Mouse (Mus musculus) heart, embryonic 11.5 days (tissue): ENCODE measurements around the gene Stpg3. TPM values are rescaled to one million over a fixed set of nuclear protein-coding genes. Genes with fewer than 3 reads are reported as not detected.
A peak's percentile ranks its signal among the peaks of the same experiment; 100 is the strongest.

Experiments
- ATAC-seq: fragments of 200-750 bp; cut with Nextera tagmentation; replicated peaks from 2 replicates; pipeline ENCODE4 v1.8.0; 2017; ENCODE audit warnings: moderate library complexity; ENCODE audit not compliant: insufficient number of reproducible peaks, low FRiP score, low TSS enrichment
- H3K27ac ChIP-seq: fragments of 300-500 bp; sonication (generic); 2 replicates; pipeline ENCODE4 v1.5.1; 2014; ENCODE audit warnings: mild to moderate bottlenecking, low read depth, low read length
- H3K27me3 ChIP-seq: fragments of 300-500 bp; sonication (generic); 2 replicates; pipeline ENCODE4 v1.6.1; 2014; ENCODE audit warnings: mild to moderate bottlenecking, low read length, mixed read lengths; ENCODE audit not compliant: control insufficient read depth, insufficient read depth
- H3K36me3 ChIP-seq: fragments of 300-500 bp; sonication (generic); 2 replicates; pipeline ENCODE4 v1.6.1; 2014; ENCODE audit warnings: mild to moderate bottlenecking, low read length, moderate library complexity, mixed read lengths; ENCODE audit not compliant: control insufficient read depth, insufficient read depth
- H3K4me1 ChIP-seq: fragments of 300-500 bp; sonication (generic); 2 replicates; pipeline ENCODE4 v1.6.1; 2014; ENCODE audit warnings: low read length; ENCODE audit not compliant: control insufficient read depth, insufficient read depth
- H3K4me2 ChIP-seq: fragments of 300-500 bp; sonication (generic); 2 replicates; pipeline ENCODE4 v1.6.1; 2014; ENCODE audit warnings: mild to moderate bottlenecking, moderate library complexity
- H3K4me3 ChIP-seq: fragments of 300-500 bp; sonication (generic); 2 replicates; pipeline ENCODE4 v1.5.1; 2014; ENCODE audit warnings: low read depth, low read length
- H3K9ac ChIP-seq: fragments of 300-500 bp; sonication (generic); 2 replicates; pipeline ENCODE4 v1.6.1; 2014; ENCODE audit warnings: mild to moderate bottlenecking, low read depth, low read length, moderate library complexity
- H3K9me3 ChIP-seq: fragments of 300-500 bp; sonication (generic); replicated peaks from 2 replicates; pipeline ENCODE4 v1.6.1; 2016; ENCODE audit warnings: low read length; ENCODE audit not compliant: control insufficient read depth
- WGBS: fragments of 180-500 bp; shearing (Covaris S2); extraction: QIAGEN DNeasy Blood & Tissue Kit; methylation state at CpG from one replicate; pipeline ENCODE4 v1.1.7; 2014; ENCODE audit not compliant: insufficient replicate concordance; 5-methylcytosine and 5-hydroxymethylcytosine counted together
- polyA plus RNA-seq: library from polyadenylated mRNA; unstranded; fragments of >200 nt; fragmentation: Nextera tagmentation; extraction: Ambion mirVana; gene quantifications from 2 replicates; pipeline ENCODE4 v1.2.1, GENCODE M21; 2014

Gene Stpg3
- polyA plus RNA-seq, 1 experiment from 2014 or later, result not detected

- Histone ChIP-seq H3K4me1 (peaks cover 11% of the 10 kb centered on the region), H3K4me2 (no peak overlapping the region), H3K27ac (no peak overlapping the region), H3K36me3 (peaks cover 28% of the 10 kb centered on the region), H3K27me3 (0 out of 2 replicates have a peak, but pooled peaks cover under 1% of the 10 kb centered on the region), H3K4me3 (no peak overlapping the region), H3K9me3 (no peaks in the 10 kb centered on the region), H3K9ac (no peak overlapping the region)
- WGBS, result 74% methylated on average over 1 of the region's 1 CpGs
- ATAC-seq, result no peak
Measured at GRCm38 (mm10) chr2:25207593-25207992, 6.8 kb downstream of the Stpg3 start.

GRCm38 (mm10) chr2:25203631-25204214 lies 10.7 kb downstream of the Stpg3 start:
- no peak for ATAC-seq
- no peak overlapping the region for H3K4me2 ChIP-seq
- H3K9ac ChIP-seq, result no peak overlapping the region
- no peaks in the 10 kb centered on the region for H3K9me3 ChIP-seq
- 66% methylated on average over 4 of the region's 4 CpGs for WGBS
- no peak overlapping the region for H3K4me3 ChIP-seq
- H3K27ac ChIP-seq, result no peak overlapping the region
- no peaks in the 10 kb centered on the region for H3K27me3 ChIP-seq
- no peaks in the 10 kb centered on the region for H3K4me1 ChIP-seq
- peaks cover 48% of the 10 kb centered on the region for H3K36me3 ChIP-seq

- Histone ChIP-seq H3K4me2 (no peak overlapping the region), H3K9ac (no peak overlapping the region), H3K4me3 (no peak overlapping the region), H3K27ac (no peak overlapping the region), H3K9me3 (no peaks in the 10 kb centered on the region), H3K27me3 (peaks cover 7% of the 10 kb centered on the region), H3K36me3 (peaks cover 37% of the 10 kb centered on the region), H3K4me1 (peaks cover 10% of the 10 kb centered on the region)
- ATAC-seq, result no peak
- WGBS, result 96% methylated on average over 2 of the region's 2 CpGs
Measured at GRCm38 (mm10) chr2:25200631-25201030, 13.8 kb downstream of the Stpg3 start.

GRCm38 (mm10) chr2:25197946-25198345 lies 16.5 kb downstream of the Stpg3 start:
- no peak overlapping the region for H3K4me3 ChIP-seq
- peaks cover 21% of the 10 kb centered on the region for H3K27me3 ChIP-seq
- H3K4me2 ChIP-seq, result no peak overlapping the region
- H3K27ac ChIP-seq, result no peak overlapping the region
- H3K4me1 ChIP-seq, result peaks cover 31% of the 10 kb centered on the region
- ATAC-seq, result no peak
- H3K36me3 ChIP-seq, result peaks cover 23% of the 10 kb centered on the region
- H3K9me3 ChIP-seq, result no peaks in the 10 kb centered on the region
- H3K9ac ChIP-seq, result no peak overlapping the region

GRCm38 (mm10) chr2:25197191-25197590 lies 17.2 kb downstream of the Stpg3 start:
- ATAC-seq, result no peak
- Histone ChIP-seq H3K4me1 (peaks cover 32% of the 10 kb centered on the region), H3K36me3 (peaks cover 16% of the 10 kb centered on the region), H3K4me2 (peak overlapping the region; percentile 76), H3K9me3 (no peaks in the 10 kb centered on the region), H3K27ac (peak overlapping the region; percentile 70), H3K9ac (peak overlapping the region; percentile 16; the same call in 1 of the 2 replicates), H3K4me3 (no peak overlapping the region), H3K27me3 (peaks cover 21% of the 10 kb centered on the region)
- WGBS, result 15% methylated on average over 2 of the region's 2 CpGs

- WGBS, result 8% methylated on average over 8 of the region's 8 CpGs
- peak; percentile 59 for ATAC-seq
- peaks cover 15% of the 10 kb centered on the region for H3K36me3 ChIP-seq
- H3K4me2 ChIP-seq, result peak within 1 kb of the TSS; percentile 76
- H3K4me1 ChIP-seq, result peaks cover 32% of the 10 kb centered on the region
- H3K9ac ChIP-seq, result peak within 1 kb of the TSS; percentile 54
- H3K27me3 ChIP-seq, result peaks cover 21% of the 10 kb centered on the region
- H3K27ac ChIP-seq, result peak within 1 kb of the TSS; percentile 70
- peak within 1 kb of the TSS; percentile 43 for H3K4me3 ChIP-seq
- no peaks in the 10 kb centered on the region for H3K9me3 ChIP-seq
Measured at GRCm38 (mm10) chr2:25196172-25196954, 18.1 kb downstream of the Stpg3 start, which contains the start of gene Tor4a. Gene Tor4a, minus strand, starts transcription at chr2:25196886.

- Histone ChIP-seq H3K27ac (peak overlapping the region; percentile 70), H3K36me3 (peaks cover 9% of the 10 kb centered on the region; the same call in 1 of the 2 replicates), H3K4me2 (peak overlapping the region; percentile 76), H3K9me3 (no peaks in the 10 kb centered on the region), H3K4me1 (peaks cover 32% of the 10 kb centered on the region), H3K9ac (peak overlapping the region; percentile 54), H3K27me3 (peaks cover 21% of the 10 kb centered on the region), H3K4me3 (peak overlapping the region; percentile 43)
- no peak for ATAC-seq
- WGBS, result 14% methylated on average over 55 of the region's 55 CpGs
Measured at GRCm38 (mm10) chr2:25195211-25196156, 19.0 kb downstream of the Stpg3 start.

GRCm38 (mm10) chr2:25194486-25195171 lies 19.8 kb downstream of the Stpg3 start:
- ATAC-seq, result no peak
- H3K27ac ChIP-seq, result no peak overlapping the region
- no peak overlapping the region for H3K4me3 ChIP-seq
- peak overlapping the region; percentile 76 for H3K4me2 ChIP-seq
- no peak overlapping the region; the same call in 1 of the 2 replicates for H3K9ac ChIP-seq
- peaks cover under 1% of the 10 kb centered on the region; the same call in 1 of the 2 replicates for H3K36me3 ChIP-seq
- WGBS, result 73% methylated on average over 17 of the region's 17 CpGs
- peaks cover 21% of the 10 kb centered on the region for H3K27me3 ChIP-seq
- H3K9me3 ChIP-seq, result no peaks in the 10 kb centered on the region
- peaks cover 32% of the 10 kb centered on the region for H3K4me1 ChIP-seq
